Mouse (Mus musculus) cerebellum, adult 2 months (tissue): ENCODE data around the gene Dock10.

Experiments used
- CTCF ChIP-seq: fragments of 200-500 bp; IDR thresholded peaks from 2 replicates; pipeline ENCODE4 v1.5.1; 2011; ENCODE audit warnings: low read depth, mild to moderate bottlenecking, control low read depth, low read length, moderate library complexity, borderline replicate concordance; ENCODE audit not compliant: insufficient read depth
- POLR2A ChIP-seq: fragments of 200-500 bp; IDR thresholded peaks from 2 replicates; pipeline ENCODE4 v1.6.1; 2011; ENCODE audit warnings: low read length, control low read depth, borderline replicate concordance; ENCODE audit not compliant: insufficient read depth

GRCm38 (mm10) chr1:80582186-80582585 lies 176.1 kb downstream of the Dock10 start:
- TF ChIP-seq CTCF, result no peak
- TF ChIP-seq POLR2A, result no peak
